Mouse (Mus musculus): ENCODE measurements around the gene Hipk2.

DNA sequence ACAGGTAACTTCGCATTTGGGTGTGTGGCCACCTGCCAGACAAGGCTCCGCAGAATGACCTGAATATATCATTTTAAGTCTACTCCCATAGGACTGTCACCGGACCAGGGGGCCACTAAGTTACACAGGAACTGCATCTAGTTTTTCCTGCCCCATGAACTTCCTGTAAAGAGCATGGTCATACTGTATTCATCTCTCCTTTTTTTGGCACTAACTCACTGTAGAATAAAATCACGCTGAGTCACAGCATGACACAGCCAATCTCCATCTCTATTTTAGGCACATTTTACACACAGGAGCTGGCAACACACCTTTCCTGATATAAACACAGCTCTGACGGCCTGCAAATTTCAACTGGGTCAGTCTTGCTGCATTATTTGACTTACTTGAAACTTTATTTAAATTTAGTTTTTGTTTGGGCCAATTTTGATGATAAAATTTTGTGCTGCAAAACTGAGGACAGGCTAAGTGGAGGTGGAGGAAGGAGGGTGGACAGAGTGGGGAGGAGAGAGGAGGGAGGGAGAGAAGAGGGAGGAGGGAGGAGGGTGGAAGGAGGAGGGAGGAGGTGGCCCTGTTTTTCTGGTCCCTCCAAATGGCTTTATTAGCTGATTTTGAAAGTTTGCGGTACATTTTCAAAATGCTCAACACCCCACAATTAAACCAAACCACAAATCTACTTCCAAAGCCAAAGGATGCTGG lies 88.0 kb downstream of the Hipk2 start:
- no peak for TF ChIP-seq CTCF (IDR thresholded peaks at IDR 0.05; ENCODE audit: control insufficient read depth, insufficient read depth, insufficient replicate concordance, low read depth, low read length)
- TF ChIP-seq POLR2A (IDR thresholded peaks at IDR 0.05; ENCODE audit: control insufficient read depth, low read depth, low read length) = no peak

All from testis, adult 2 months (tissue).